Mouse (Mus musculus): ENCODE measurements around the gene Fsip1.

- TF ChIP-seq POLR2A (IDR thresholded peaks at IDR 0.05; ENCODE audit: low read depth, low read length) (no peak), CTCF (IDR thresholded peaks at IDR 0.05; ENCODE audit: extremely low read depth, insufficient read depth, insufficient read length, insufficient replicate concordance) (no peak)
These were observed 142.8 kb downstream of the Fsip1 start for GRCm38 (mm10) chr2:118113808-118114524.
